ENCODE assay signal across 17 mouse cellular contexts in the genomic region with DNA sequence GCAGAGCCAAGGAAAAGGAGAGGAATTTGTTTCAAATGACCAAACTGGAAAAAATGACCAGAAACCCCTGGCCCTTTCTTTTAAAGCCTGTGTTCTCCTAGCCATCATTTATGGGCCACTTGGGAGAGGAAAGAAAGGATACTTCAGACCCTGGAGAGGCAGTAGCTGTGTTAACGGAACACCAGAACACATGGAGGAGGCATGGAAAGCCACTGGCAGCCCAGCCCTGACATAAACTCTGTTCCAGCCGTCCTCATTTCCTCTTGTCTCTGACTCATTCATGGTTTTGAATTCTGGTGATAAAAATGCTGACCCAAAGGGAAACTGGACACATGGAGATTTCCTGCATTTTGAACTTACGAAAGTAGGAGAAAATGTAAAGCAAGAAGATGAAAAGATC.
DNase-seq lines count a peak whose midpoint lies in the region; ATAC-seq and TF ChIP-seq lines count a peak whose summit lies in the region.
"Had no signal": no experiment of that assay in that cellular context is flagged by ENCODE, and none has a peak within 500 bp of the region (broad histone marks: within the 10 kb centered on the region; RNA-seq: fewer than 3 reads in every experiment).

No protein-coding gene starts in this region.

- ATAC-seq in limb, embryonic 14.5 days (ENCODE audit: low FRiP score, low read depth), result no peak; the same call in 1 of the 2 replicates
- ATAC-seq: intestine, embryonic 16.5 days had no signal

- TF ChIP-seq POLR2A in heart, adult 2 months (IDR thresholded peaks at IDR 0.05; ENCODE audit: insufficient read depth, low read depth, low read length), result no peak
- no peak for TF ChIP-seq POLR2A in limb, embryonic 14.5 days (IDR thresholded peaks at IDR 0.05; ENCODE audit: borderline replicate concordance, extremely low read depth, insufficient read depth, insufficient read length)
- TF ChIP-seq POLR2A in bone marrow macrophage, adult 2 months (IDR thresholded peaks at IDR 0.05; ENCODE audit: borderline replicate concordance, low read depth, low read length), result no peak

- no peaks in the 10 kb centered on the region for H3K79me2 ChIP-seq in heart, adult 2 months (replicated peaks; ENCODE audit: control insufficient read depth, insufficient read depth, low read length)

- H3K4me3 ChIP-seq in heart, adult 2 months, result no peak overlapping the region
- no peak overlapping the region for H3K4me3 ChIP-seq in limb, embryonic 14.5 days (replicated peaks; ENCODE audit: low read length)
- no peak overlapping the region for H3K4me3 ChIP-seq in limb, embryonic 10.5 days
- no peak overlapping the region for H3K4me3 ChIP-seq in bone marrow macrophage, adult 2 months (ENCODE audit: insufficient read depth, low read length)
- H3K4me3 ChIP-seq: hindbrain, embryonic 13.5 days had no signal

- intact Hi-C loops in heart, adult 2 months (cut with DNase I), result no loop called here

- WGBS in heart, adult 2 months, result 35% methylated on average over 3 of the region's 3 CpGs
- 36% methylated on average over 3 of the region's 3 CpGs for WGBS in limb, embryonic 14.5 days
- 75% methylated on average over 3 of the region's 3 CpGs for WGBS in limb, embryonic 10.5 days

- H3K9ac ChIP-seq in heart, adult 2 months (ENCODE audit: low read depth, low read length), result no peak overlapping the region
- no peak overlapping the region for H3K9ac ChIP-seq in limb, embryonic 14.5 days (ENCODE audit: low read depth, low read length, severe bottlenecking)
- H3K9ac ChIP-seq: hindbrain, embryonic 13.5 days had no signal

- DNase-seq in heart, adult 18-20 months, result peak; percentile 6 to 12
- DNase-seq in heart, adult 2 months, result no peak
- DNase-seq in limb, embryonic 14.5 days (ENCODE audit: low spot score), result peak; percentile 44
- DNase-seq in limb, embryonic 10.5 days (ENCODE audit: low spot score), result no peak
- DNase-seq in gastrocnemius, postnatal 25 days, result peak; percentile 57
- no peak for DNase-seq in B cell, adult 2 months
- DNase-seq: adrenal gland, adult 8-10 months; cerebellum, adult 9-11 months; layer of hippocampus, postnatal 36 days; left cerebral cortex, postnatal 4 days; midbrain, embryonic 14.5 days; right cerebral cortex, adult 18-20 months; thymus, postnatal 36 days had no signal

- no peaks in the 10 kb centered on the region for H3K27me3 ChIP-seq in heart, adult 2 months (ENCODE audit: control insufficient read depth, insufficient read depth, low read length)
- H3K27me3 ChIP-seq in limb, embryonic 14.5 days (ENCODE audit: control insufficient read depth, insufficient read depth, low read length), result no peaks in the 10 kb centered on the region
- no peaks in the 10 kb centered on the region for H3K27me3 ChIP-seq in limb, embryonic 10.5 days (ENCODE audit: low read depth, poor library complexity, severe bottlenecking)
- H3K27me3 ChIP-seq: hindbrain, embryonic 13.5 days had no signal

- no peak overlapping the region for H3K27ac ChIP-seq in heart, adult 2 months
- no peak overlapping the region for H3K27ac ChIP-seq in limb, embryonic 14.5 days (replicated peaks; ENCODE audit: low read depth, low read length)
- H3K27ac ChIP-seq in limb, embryonic 10.5 days, result no peak overlapping the region
- H3K27ac ChIP-seq in bone marrow macrophage, adult 2 months (ENCODE audit: insufficient read depth, low read depth, low read length), result peak overlapping the region; percentile 58
- H3K27ac ChIP-seq: hindbrain, embryonic 13.5 days had no signal

- no peak for TF ChIP-seq EP300 in heart, adult 2 months (IDR thresholded peaks at IDR 0.05; ENCODE audit: insufficient read depth, low read depth, low read length)

- H3K36me3 ChIP-seq in heart, adult 2 months (ENCODE audit: control insufficient read depth, insufficient read depth, low read length), result no peaks in the 10 kb centered on the region
- no peaks in the 10 kb centered on the region for H3K36me3 ChIP-seq in limb, embryonic 14.5 days (ENCODE audit: control insufficient read depth, insufficient read depth, low read length)
- no peaks in the 10 kb centered on the region for H3K36me3 ChIP-seq in limb, embryonic 10.5 days
- H3K36me3 ChIP-seq: G1E; hindbrain, embryonic 13.5 days had no signal

- no peak for TF ChIP-seq CTCF in heart, adult 2 months (IDR thresholded peaks at IDR 0.05)
- TF ChIP-seq CTCF in bone marrow macrophage, adult 2 months (IDR thresholded peaks at IDR 0.05; ENCODE audit: low read depth, low read length), result no peak

- no peaks in the 10 kb centered on the region for H3K4me1 ChIP-seq in heart, adult 2 months (ENCODE audit: control insufficient read depth, insufficient read depth, low read length)
- no peaks in the 10 kb centered on the region for H3K4me1 ChIP-seq in limb, embryonic 14.5 days (ENCODE audit: control insufficient read depth, insufficient read depth, low read length)
- H3K4me1 ChIP-seq in limb, embryonic 10.5 days, result no peaks in the 10 kb centered on the region
- H3K4me1 ChIP-seq in bone marrow macrophage, adult 2 months (ENCODE audit: control insufficient read depth, insufficient read depth, low read length), result peaks cover 4% of the 10 kb centered on the region
- H3K4me1 ChIP-seq: hindbrain, embryonic 13.5 days had no signal

- H3K4me2 ChIP-seq in limb, embryonic 14.5 days (replicated peaks; ENCODE audit: low read depth, low read length, severe bottlenecking), result no peak overlapping the region
- H3K4me2 ChIP-seq: hindbrain, embryonic 13.5 days had no signal

- peaks cover 8% of the 10 kb centered on the region; the same call in 1 of the 2 replicates for H3K9me3 ChIP-seq in limb, embryonic 14.5 days (ENCODE audit: control insufficient read depth, low read length)
- H3K9me3 ChIP-seq in limb, embryonic 10.5 days (replicated peaks), result no peaks in the 10 kb centered on the region

Comparison
In these comparisons a context has a peak if more than half of its experiments do, and no peak if none do; other contexts are left out.
1. DNase-seq: peak in heart, adult 18-20 months (2 of 2), limb, embryonic 14.5 days (single experiment) and gastrocnemius, postnatal 25 days (single experiment); none in heart, adult 2 months (0 of 2), limb, embryonic 10.5 days (single experiment) and B cell, adult 2 months (0 of 2).